In genomic region chr12:70234938-70235484, GRCm38 (mm10) we compare ENCODE assay signal across 8 mouse cellular contexts. TPM values are rescaled to one million over a fixed set of nuclear protein-coding genes. Genes with fewer than 3 reads are reported as not detected.
DNase-seq lines count a peak whose midpoint lies in the region; ATAC-seq and TF ChIP-seq lines count a peak whose summit lies in the region.

No protein-coding gene starts in this region.

- peak overlapping the region; percentile 57 for H3K4me2 ChIP-seq in embryonic facial prominence, embryonic 12.5 days (replicated peaks)
- H3K4me2 ChIP-seq in kidney, embryonic 15.5 days, result peak overlapping the region; percentile 67
- H3K4me2 ChIP-seq in neural tube, embryonic 15.5 days, result peak overlapping the region; percentile 81

- peak; percentile 42; the same call in 1 of the 2 replicates for ATAC-seq in embryonic facial prominence, embryonic 12.5 days (ENCODE audit: insufficient number of reproducible peaks, insufficient read depth, low FRiP score, low TSS enrichment)
- peak; percentile 69 for ATAC-seq in kidney, embryonic 15.5 days (replicated peaks; ENCODE audit: low FRiP score)
- peak; percentile 88 for ATAC-seq in neural tube, embryonic 15.5 days (ENCODE audit: low FRiP score)

- H3K9ac ChIP-seq in embryonic facial prominence, embryonic 12.5 days, result no peak overlapping the region
- peak overlapping the region; percentile 38 for H3K9ac ChIP-seq in kidney, embryonic 15.5 days
- H3K9ac ChIP-seq in neural tube, embryonic 15.5 days (replicated peaks), result peak overlapping the region; percentile 47

- no peaks in the 10 kb centered on the region for H3K9me3 ChIP-seq in embryonic facial prominence, embryonic 12.5 days
- H3K9me3 ChIP-seq in heart, embryonic 10.5 days, result no peaks in the 10 kb centered on the region
- no peaks in the 10 kb centered on the region for H3K9me3 ChIP-seq in kidney, embryonic 15.5 days (replicated peaks)
- H3K9me3 ChIP-seq in neural tube, embryonic 15.5 days (replicated peaks), result no peaks in the 10 kb centered on the region

- no peak overlapping the region for H3K27ac ChIP-seq in embryonic facial prominence, embryonic 12.5 days
- peak overlapping the region; percentile 74; the same call in 1 of the 2 replicates for H3K27ac ChIP-seq in heart, embryonic 10.5 days
- peak overlapping the region; percentile 19 for H3K27ac ChIP-seq in kidney, embryonic 15.5 days
- H3K27ac ChIP-seq in neural tube, embryonic 15.5 days (replicated peaks), result peak overlapping the region; percentile 64

- H3K36me3 ChIP-seq in embryonic facial prominence, embryonic 12.5 days, result no peaks in the 10 kb centered on the region
- H3K36me3 ChIP-seq in heart, embryonic 10.5 days, result no peaks in the 10 kb centered on the region
- no peaks in the 10 kb centered on the region for H3K36me3 ChIP-seq in kidney, embryonic 15.5 days
- H3K36me3 ChIP-seq in neural tube, embryonic 15.5 days, result no peaks in the 10 kb centered on the region

- 5% methylated on average over 13 of the region's 13 CpGs for WGBS in embryonic facial prominence, embryonic 12.5 days
- WGBS in heart, embryonic 10.5 days, result 21% methylated on average over 13 of the region's 13 CpGs
- 6% methylated on average over 13 of the region's 13 CpGs for WGBS in kidney, embryonic 15.5 days
- 1% methylated on average over 13 of the region's 13 CpGs for WGBS in lung, adult 2 months
- 2% methylated on average over 13 of the region's 13 CpGs for WGBS in neural tube, embryonic 15.5 days

- peak; percentile 70 for DNase-seq in ES-CJ7 (ENCODE audit: low read depth, low spot score)
- peak; percentile 72 to 75 for DNase-seq in adrenal gland, postnatal 36 days
- DNase-seq in heart, embryonic 10.5 days (ENCODE audit: low spot score), result peak; percentile 85
- peak; percentile 68 for DNase-seq in lung, adult 2 months
- DNase-seq in urinary bladder, postnatal 4 days (ENCODE audit: low spot score in 2 of 2), result peak; percentile 44 to 75

- H3K4me1 ChIP-seq in embryonic facial prominence, embryonic 12.5 days, result peaks cover 4% of the 10 kb centered on the region; the same call in 1 of the 2 replicates
- peaks cover 17% of the 10 kb centered on the region; the same call in 1 of the 2 replicates for H3K4me1 ChIP-seq in heart, embryonic 10.5 days
- peaks cover 10% of the 10 kb centered on the region for H3K4me1 ChIP-seq in kidney, embryonic 15.5 days
- H3K4me1 ChIP-seq in lung, adult 2 months (ENCODE audit: control insufficient read depth, insufficient read depth, low read length), result peaks cover 2% of the 10 kb centered on the region; the same call in 1 of the 2 replicates
- peaks cover 13% of the 10 kb centered on the region for H3K4me1 ChIP-seq in neural tube, embryonic 15.5 days

- TF ChIP-seq POLR2A in lung, adult 2 months (IDR thresholded peaks at IDR 0.05; ENCODE audit: borderline replicate concordance, extremely low read depth, low read depth, low read length), result no peak

- H3K4me3 ChIP-seq in embryonic facial prominence, embryonic 12.5 days, result peak overlapping the region; percentile 28
- H3K4me3 ChIP-seq in heart, embryonic 10.5 days, result peak overlapping the region; percentile 51
- H3K4me3 ChIP-seq in kidney, embryonic 15.5 days (replicated peaks), result peak overlapping the region; percentile 40
- H3K4me3 ChIP-seq in lung, adult 2 months (replicated peaks; ENCODE audit: extremely low read depth, low read depth, low read length), result peak overlapping the region; percentile 29
- peak overlapping the region; percentile 38 for H3K4me3 ChIP-seq in neural tube, embryonic 15.5 days (replicated peaks)

- H3K27me3 ChIP-seq in embryonic facial prominence, embryonic 12.5 days, result no peaks in the 10 kb centered on the region
- no peaks in the 10 kb centered on the region for H3K27me3 ChIP-seq in heart, embryonic 10.5 days (ENCODE audit: insufficient read depth, poor library complexity, severe bottlenecking)
- no peaks in the 10 kb centered on the region for H3K27me3 ChIP-seq in kidney, embryonic 15.5 days
- no peaks in the 10 kb centered on the region for H3K27me3 ChIP-seq in neural tube, embryonic 15.5 days (replicated peaks)

- peak; percentile 78 for TF ChIP-seq CTCF in lung, adult 2 months (IDR thresholded peaks at IDR 0.05; ENCODE audit: insufficient read depth, low read length)

RNA-seq across cellular contexts. Expression of gene Pygl, which starts 3.7 kb away (rescaled TPM):
- 100 to 1,000 TPM; 128 to 179 TPM for total RNA-seq in adrenal gland, postnatal 36 days (2021)
- 9.7 and 10.3 TPM in 2 replicates for polyA plus RNA-seq in embryonic facial prominence, embryonic 12.5 days (2016; fragmentation: Nextera tagmentation; extraction: Ambion mirVana)
- 30.3 and 42.6 TPM in 2 replicates for polyA plus RNA-seq in heart, embryonic 10.5 days (2016; fragmentation: Nextera tagmentation; extraction: Ambion mirVana)
- 37.6 and 38.5 TPM in 2 replicates for polyA plus RNA-seq in kidney, embryonic 15.5 days (2015; fragmentation: Nextera tagmentation; extraction: Ambion mirVana)
- polyA plus RNA-seq in lung, adult 2 months (2012; rRNA removed), result 25.9 and 43.4 TPM in 2 replicates
- polyA plus RNA-seq in neural tube, embryonic 15.5 days (2015; fragmentation: Nextera tagmentation; extraction: Ambion mirVana), result 10.0 and 17.0 TPM in 2 replicates
